Mouse (Mus musculus) adrenal gland, postnatal 4 days (tissue): Measurements from ENCODE around the gene Bend5. TPM values are rescaled to one million over a fixed set of nuclear protein-coding genes. Genes with fewer than 3 reads are reported as not detected.

ENCODE experiments used
- DNase-seq, 2 experiments: peaks; one replicate each; pipeline ENCODE4 v3.0.0; 2021 to 2022; ENCODE audit warnings: low spot score in 2 of 2, mixed read lengths in 2 of 2
- total RNA-seq, 2 experiments: library from RNA; stranded (reverse); gene quantifications; 2 replicates each; pipeline ENCODE4 v1.2.3; 2021

The Bend5 gene
- total RNA-seq, 2 experiments from 2014 or later = 18.8 to 22.2 TPM

DNA sequence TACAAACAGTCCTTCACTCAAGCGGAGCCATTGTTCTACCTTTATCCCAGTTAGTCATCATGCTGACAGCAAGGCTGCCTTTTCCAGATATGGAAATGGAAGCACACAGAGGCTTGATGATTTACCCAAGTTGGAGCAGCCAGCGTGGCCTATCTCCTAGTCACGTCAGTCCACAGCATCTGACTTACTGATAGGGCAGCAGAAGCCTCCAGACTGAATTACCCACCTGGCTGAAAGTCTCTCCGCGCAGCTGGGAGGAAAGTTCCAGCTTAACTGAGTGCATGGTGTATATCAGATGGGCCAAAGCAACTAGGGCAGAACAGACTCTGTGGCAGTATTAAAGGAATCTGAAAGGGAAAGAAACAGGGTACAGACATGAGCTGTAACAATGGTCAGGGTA, 68.7 kb downstream of the Bend5 start:
- no peak for DNase-seq

DNA sequence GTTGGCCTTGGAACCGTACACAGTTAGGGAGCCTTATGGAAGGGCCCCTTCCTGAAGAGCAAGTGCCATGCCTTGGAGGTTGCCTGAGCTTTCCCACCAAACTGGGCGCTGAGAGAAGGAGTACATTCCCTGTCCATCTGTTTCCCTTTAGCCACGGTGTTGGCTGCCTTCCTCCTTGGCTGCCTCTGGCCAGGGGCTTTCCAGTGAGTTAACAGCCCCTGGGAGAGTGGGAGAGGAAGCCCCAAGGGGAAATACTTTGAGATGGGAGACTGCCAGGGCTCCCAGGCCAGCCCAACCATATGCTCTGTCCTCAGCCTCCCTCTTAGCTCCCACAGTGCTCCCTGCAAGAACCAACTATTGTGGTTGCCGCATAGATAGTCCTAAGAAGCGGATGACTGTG, 70.4 kb downstream of the Bend5 start:
- no peak for DNase-seq

DNA sequence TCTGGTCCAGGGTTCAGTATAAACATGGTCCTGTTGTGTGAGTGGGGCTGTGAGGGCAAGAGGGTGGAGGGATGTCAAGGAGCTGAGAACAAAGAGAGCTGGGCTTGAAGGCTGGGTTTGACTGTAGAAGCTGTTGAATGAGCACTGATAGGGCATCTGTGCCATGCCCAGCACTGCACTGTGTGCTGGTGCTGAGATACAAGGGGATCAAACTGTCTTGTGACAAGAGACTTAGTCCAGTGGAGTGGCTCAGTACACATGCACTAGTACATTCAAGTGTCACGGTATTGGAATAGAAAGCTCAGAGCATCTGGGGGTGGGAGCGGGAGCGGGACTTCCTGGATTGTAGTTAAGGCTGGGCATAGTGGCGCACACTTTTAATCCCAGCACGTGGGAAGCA, 71.4 kb downstream of the Bend5 start:
- no peak for DNase-seq

DNA sequence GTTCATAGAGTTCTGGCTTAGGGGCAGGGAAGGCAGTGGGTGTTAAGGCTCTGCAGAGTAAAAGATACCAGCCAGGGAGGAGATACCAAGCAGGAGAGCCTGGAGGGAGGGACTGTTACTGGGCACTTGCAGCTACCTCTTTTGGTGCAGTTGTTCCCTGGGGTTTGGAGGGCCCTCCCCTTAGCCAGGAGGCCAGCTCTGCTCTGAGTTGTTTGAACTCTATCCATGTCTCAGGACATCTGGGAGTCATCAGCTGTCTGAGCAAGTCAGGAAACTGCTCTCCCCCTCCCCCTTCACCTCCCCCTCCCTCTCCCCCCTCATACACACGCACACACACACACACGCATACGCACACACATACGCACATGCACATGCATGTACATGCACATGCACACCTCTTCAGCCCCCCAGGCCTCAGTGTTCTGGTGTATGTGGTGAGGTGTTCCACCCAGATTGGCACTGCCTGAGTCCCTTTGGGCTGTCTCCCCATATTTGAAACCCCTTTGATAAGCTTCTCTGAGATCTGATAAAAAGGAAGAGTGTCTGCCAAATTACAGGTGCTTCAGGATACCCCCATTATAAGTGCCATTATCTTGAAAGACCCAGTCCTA, 72.5 kb downstream of the Bend5 start:
- DNase-seq = no peak

DNA sequence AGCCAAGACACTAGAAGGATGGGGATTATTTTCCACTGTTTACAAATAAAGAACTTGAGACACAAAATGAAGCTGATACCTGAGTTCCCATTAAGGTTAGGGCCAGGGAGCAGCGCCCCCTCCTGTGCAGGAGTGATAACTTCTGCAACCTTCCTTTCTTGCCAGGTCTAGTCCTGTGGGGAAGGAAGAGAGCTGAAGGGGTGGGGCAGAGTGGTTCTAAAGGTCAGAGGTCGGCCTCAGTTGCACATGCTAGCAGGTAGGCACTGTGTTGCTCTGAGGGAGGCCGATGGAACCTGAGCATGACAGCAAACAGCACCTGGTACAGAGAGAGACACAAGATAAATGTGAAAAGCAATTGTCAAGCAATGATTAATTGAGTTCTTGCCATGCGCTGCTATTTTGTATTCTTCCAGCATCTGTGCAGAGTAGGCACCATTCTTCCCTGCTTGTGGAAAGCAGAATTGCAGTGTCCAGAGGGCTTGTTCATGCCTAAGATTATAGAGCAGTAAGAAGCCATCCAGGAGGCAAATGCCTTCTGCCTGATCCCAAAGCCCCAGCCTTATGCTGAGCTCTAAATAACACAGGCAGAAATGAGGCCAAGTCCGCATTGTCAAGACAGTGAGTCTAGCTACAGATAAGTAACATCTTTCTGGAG, 79.1 kb downstream of the Bend5 start:
- no peak for DNase-seq

DNA sequence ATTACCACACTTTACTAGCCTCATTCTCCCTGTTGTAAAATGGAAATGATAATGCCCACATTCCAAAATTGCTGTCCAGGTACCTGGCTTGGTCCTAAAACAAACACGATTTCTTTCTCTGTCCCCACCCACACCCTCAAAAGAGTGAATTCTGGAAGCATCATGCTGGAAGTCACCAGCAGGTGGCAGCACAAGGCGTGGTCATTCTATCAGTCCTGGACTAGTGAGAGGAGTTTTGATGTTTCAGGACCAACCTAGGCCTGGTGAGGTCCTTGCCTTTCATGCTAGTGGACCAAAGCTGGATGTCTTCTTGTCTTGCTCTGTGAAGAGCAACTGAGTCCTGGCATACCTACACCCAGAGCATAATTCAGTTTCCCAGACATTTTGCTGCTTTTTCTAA, 81.1 kb downstream of the Bend5 start:
- peak; percentile 37 to 49 for DNase-seq

DNA sequence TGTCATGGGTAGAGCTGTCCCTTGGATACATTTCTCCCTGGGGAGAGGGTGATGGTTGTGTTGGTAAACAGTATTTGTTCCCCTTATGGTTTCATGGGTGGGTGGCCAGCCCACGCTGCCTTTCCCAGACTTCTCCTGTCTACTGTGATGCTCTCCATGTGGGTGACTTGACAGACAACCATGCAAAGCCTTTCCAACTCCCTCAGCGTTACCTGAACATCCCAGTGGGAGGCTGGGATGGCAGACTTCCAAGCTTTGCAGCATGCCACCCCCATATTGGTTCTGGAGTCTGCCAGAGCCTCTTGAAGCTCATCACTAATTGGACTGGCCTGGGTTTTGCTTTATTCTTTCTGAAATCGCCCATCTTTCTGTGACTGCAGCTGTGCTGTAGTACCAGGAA, 83.9 kb downstream of the Bend5 start:
- no peak for DNase-seq

DNA sequence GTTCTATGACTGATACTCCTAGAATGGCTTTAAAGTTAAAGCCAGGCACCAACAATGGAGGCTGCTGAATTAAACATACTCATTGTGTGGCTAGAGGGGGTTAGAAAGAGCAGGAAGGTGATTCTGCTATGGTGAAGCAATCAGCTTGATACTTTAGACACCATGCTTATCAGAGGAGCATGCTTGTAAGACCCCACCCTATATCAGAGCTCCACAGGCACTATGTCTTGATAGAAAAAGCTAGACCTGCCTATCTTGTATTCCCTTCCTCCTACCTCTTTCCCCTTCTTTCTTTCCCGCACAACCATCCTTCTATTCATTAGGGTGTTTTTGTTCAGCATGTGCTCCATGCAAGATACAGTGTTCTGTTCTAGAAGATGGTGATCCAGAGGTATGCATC, 86.6 kb downstream of the Bend5 start:
- DNase-seq = no peak

DNA sequence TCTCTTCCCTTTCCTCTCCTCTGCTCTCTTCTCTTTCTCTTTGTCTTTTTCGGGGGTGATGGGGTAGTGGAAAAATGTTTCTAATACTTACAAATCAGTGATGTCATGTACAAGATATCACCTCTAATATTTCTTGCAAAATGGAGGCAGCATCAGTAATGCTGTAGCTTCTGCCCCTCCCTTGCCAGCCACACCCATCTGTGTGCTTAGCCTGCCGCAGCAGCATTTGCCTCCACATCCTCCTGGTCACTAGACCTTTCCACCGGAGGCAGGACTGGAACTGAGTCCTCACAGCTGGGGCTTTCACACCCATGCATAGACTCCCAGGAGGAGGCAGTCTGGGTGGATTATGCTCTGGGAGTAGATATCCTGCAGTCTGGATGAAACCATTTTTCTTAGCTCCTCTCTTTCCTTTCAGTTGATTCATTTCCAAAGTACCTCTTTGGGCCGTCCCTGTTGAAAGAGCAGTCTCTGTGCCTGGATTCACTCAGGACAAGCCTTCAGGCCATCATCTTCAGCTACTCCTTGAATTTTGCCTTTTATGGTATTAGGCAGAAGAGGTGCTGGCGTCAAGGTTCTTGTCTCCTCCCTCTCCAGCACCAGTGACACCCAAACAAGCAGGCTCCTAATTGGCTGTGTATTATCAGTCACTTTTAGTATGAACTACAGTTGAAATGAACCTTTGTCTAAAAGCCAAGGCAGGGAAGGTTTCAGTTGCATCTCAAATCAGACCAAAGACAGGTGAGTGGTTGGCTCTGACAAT, 88.3 kb downstream of the Bend5 start:
- DNase-seq = no peak

DNA sequence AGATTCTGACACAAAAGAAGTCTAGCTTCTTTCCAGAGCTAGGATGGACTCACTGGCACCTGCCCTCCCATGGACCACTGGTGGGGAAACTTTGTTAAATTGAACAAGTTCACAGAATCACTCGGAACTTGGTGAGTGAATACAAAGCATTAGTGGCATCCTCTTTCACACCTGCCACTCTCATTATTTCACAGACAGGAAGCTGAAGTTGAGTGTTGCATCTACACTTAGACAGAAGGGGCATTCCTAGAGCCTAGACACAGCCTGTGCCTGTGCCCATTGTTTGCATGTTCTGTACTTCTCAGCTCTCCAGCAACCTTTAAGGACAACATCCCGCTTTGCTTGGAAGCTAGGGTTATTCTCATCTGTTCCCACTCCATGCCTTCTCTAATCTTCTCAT, 90.1 kb downstream of the Bend5 start:
- DNase-seq = no peak
